Mouse (Mus musculus) adrenal gland, adult 10 weeks (tissue): ENCODE measurements around the gene Cct6b. TPM values are rescaled to one million over a fixed set of nuclear protein-coding genes. Genes with fewer than 3 reads are reported as not detected.

Experiments
- polyA plus RNA-seq: library from polyadenylated mRNA; stranded (reverse); fragments of 350-450 nt; fragmentation: Illumina TruSeq; extraction: RNeasy Lipid Tissue Mini Kit (QIAGEN cat#74804); gene quantifications from one replicate; pipeline ENCODE4 v1.2.3, GENCODE M21; 2014; ENCODE audit warnings: low read depth, low replicate concordance

Gene Cct6b
- 1.2 TPM for polyA plus RNA-seq

GRCm38 (mm10) chr11:82763742-82764437, at the start of gene Cct6b, which contains the start of gene Zfp830:
Gene Cct6b (minus strand): TSS chr11:82764321.
Gene Zfp830 (plus strand): TSS chr11:82764345.

GRCm38 (mm10) chr11:82780983-82781903, 17.1 kb upstream of the Cct6b start, which contains the start of gene Lig3:
Gene Lig3 (plus strand): TSS chr11:82781108.

Other genes starting within 250 kb of the Cct6b start
- gene Zfp830, start within 50 bp of the Cct6b start, polyA plus RNA-seq: 18.5 TPM
- gene Lig3, start 16.8 kb upstream of the Cct6b start, polyA plus RNA-seq: 16.8 TPM
- 7.7 TPM for gene Rffl, start 106.9 kb upstream of the Cct6b start, polyA plus RNA-seq
- gene Rad51d, start 126.3 kb upstream of the Cct6b start, polyA plus RNA-seq: 7.1 TPM
- not detected for gene Fndc8, start 127.8 kb upstream of the Cct6b start, polyA plus RNA-seq
- gene Nle1, start 144.1 kb upstream of the Cct6b start, polyA plus RNA-seq: 6.9 TPM
- 1.9 TPM for gene Unc45b, start 146.2 kb upstream of the Cct6b start, polyA plus RNA-seq
- 57.6 TPM for gene Slfn5, start 187.0 kb upstream of the Cct6b start, polyA plus RNA-seq
- gene Slfn9, start 227.5 kb upstream of the Cct6b start, polyA plus RNA-seq: 62.3 TPM